Mouse (Mus musculus) heart, postnatal 0 days (tissue): ENCODE results near the gene Mvp. TPM values are rescaled to one million over a fixed set of nuclear protein-coding genes. Genes with fewer than 3 reads are reported as not detected.

Experiments used
- ATAC-seq: fragments of 200-750 bp; cut with Nextera tagmentation; 2 replicates; pipeline ENCODE4 v1.8.0; 2017; ENCODE audit warnings: low read depth, moderate number of reproducible peaks, moderate library complexity; ENCODE audit not compliant: insufficient read depth
- DNase-seq: peaks from one replicate; pipeline ENCODE4 v3.0.0-alpha.2; 2016; ENCODE audit warnings: low spot score
- H3K27ac ChIP-seq: fragments of 300-500 bp; sonication (generic); 2 replicates; pipeline ENCODE4 v1.5.1; 2014; ENCODE audit warnings: low read depth, mild to moderate bottlenecking
- H3K27me3 ChIP-seq: fragments of 300-500 bp; sonication (generic); 2 replicates; pipeline ENCODE4 v1.6.1; 2014; ENCODE audit warnings: low read length, mixed read lengths; ENCODE audit not compliant: control insufficient read depth, insufficient read depth
- H3K36me3 ChIP-seq: fragments of 300-500 bp; sonication (generic); replicated peaks from 2 replicates; pipeline ENCODE4 v1.6.1; 2014; ENCODE audit warnings: low read length, mixed read lengths; ENCODE audit not compliant: control insufficient read depth, insufficient read depth
- H3K4me1 ChIP-seq: fragments of 300-500 bp; sonication (generic); 2 replicates; pipeline ENCODE4 v1.6.1; 2014; ENCODE audit warnings: antibody characterized with exemption; ENCODE audit not compliant: control insufficient read depth, insufficient read depth
- H3K4me2 ChIP-seq: fragments of 300-500 bp; sonication (generic); 2 replicates; pipeline ENCODE4 v1.6.1; 2014; ENCODE audit warnings: low read depth, mild to moderate bottlenecking, low read length, moderate library complexity
- H3K4me3 ChIP-seq: fragments of 300-500 bp; sonication (generic); 2 replicates; pipeline ENCODE4 v1.5.1; 2014; ENCODE audit warnings: low read depth, low read length
- H3K9ac ChIP-seq: fragments of 300-500 bp; sonication (generic); replicated peaks from 2 replicates; pipeline ENCODE4 v1.6.1; 2014; ENCODE audit warnings: low read depth, low read length, mixed read lengths
- H3K9me3 ChIP-seq: fragments of 300-500 bp; sonication (generic); replicated peaks from 2 replicates; pipeline ENCODE4 v1.6.1; 2016; ENCODE audit warnings: low read length; ENCODE audit not compliant: control insufficient read depth
- CTCF ChIP-seq: IDR thresholded peaks from 2 replicates; pipeline ENCODE4 v1.5.1; 2016; ENCODE audit warnings: antibody characterized with exemption, control low read depth, low read depth
- EP300 ChIP-seq: IDR thresholded peaks from 2 replicates; pipeline ENCODE4 v1.6.1; 2016; ENCODE audit warnings: antibody characterized with exemption, low read depth
- WGBS: fragments of 180-500 bp; shearing (Covaris S2); extraction: QIAGEN DNeasy Blood & Tissue Kit; methylation state at CpG from one replicate; pipeline ENCODE4 v1.1.7; 2014; 5-methylcytosine and 5-hydroxymethylcytosine counted together
- polyA plus RNA-seq: library from polyadenylated mRNA; unstranded; fragments of >200 nt; fragmentation: Nextera tagmentation; extraction: Ambion mirVana; gene quantifications from 2 replicates; pipeline ENCODE4 v1.2.1, GENCODE M21; 2015
- total RNA-seq: library from RNA; depleted of rRNA; stranded (reverse); fragments of >200 nt; gene quantifications from 2 replicates; pipeline ENCODE4 v1.2.3, GENCODE M21; 2014; ENCODE audit warnings: low replicate concordance

Gene Mvp
- total and polyA plus RNA-seq, 2 experiments from 2014 or later, result 17.4 to 32.5 TPM

GRCm38 (mm10) chr7:126976878-126977459 lies 37.5 kb downstream of the Mvp start:
- Histone ChIP-seq H3K4me2 (peak overlapping the region; percentile 79), H3K27ac (peak overlapping the region; percentile 96), H3K36me3 (peaks cover 34% of the 10 kb centered on the region), H3K9me3 (no peaks in the 10 kb centered on the region), H3K9ac (peak overlapping the region; percentile 89), H3K4me3 (peak overlapping the region; percentile 80), H3K4me1 (peaks cover 4% of the 10 kb centered on the region; the same call in 1 of the 2 replicates), H3K27me3 (no peaks in the 10 kb centered on the region)
- 20% methylated on average over 14 of the region's 14 CpGs for WGBS
- no peak for ATAC-seq
- no peak for TF ChIP-seq EP300
- DNase-seq, result no peak

- peak; percentile 96 for ATAC-seq
- H3K9ac ChIP-seq, result peak within 1 kb of the TSS; percentile 89
- TF ChIP-seq EP300, result peak; percentile 66
- peak; percentile 97 for TF ChIP-seq CTCF
- under 1% methylated on average over 55 of the region's 55 CpGs for WGBS
- H3K27ac ChIP-seq, result peak within 1 kb of the TSS; percentile 96
- peak within 1 kb of the TSS; percentile 79 for H3K4me2 ChIP-seq
- peak; percentile 97 for DNase-seq
- peaks cover 4% of the 10 kb centered on the region; the same call in 1 of the 2 replicates for H3K4me1 ChIP-seq
- no peaks in the 10 kb centered on the region for H3K27me3 ChIP-seq
- H3K4me3 ChIP-seq, result peak within 1 kb of the TSS; percentile 80
- H3K9me3 ChIP-seq, result no peaks in the 10 kb centered on the region
- H3K36me3 ChIP-seq, result peaks cover 31% of the 10 kb centered on the region
Measured at GRCm38 (mm10) chr7:126975950-126976866, 38.2 kb downstream of the Mvp start, which contains the start of gene Cdiptos. Gene Cdiptos (minus strand): TSS chr7:126976098.

- WGBS, result 5% methylated on average over 1 of the region's 1 CpGs
Measured at GRCm38 (mm10) chr7:126975893-126975949, 38.7 kb downstream of the Mvp start, which contains the start of gene Cdipt. Gene Cdipt (plus strand): TSS chr7:126975914.

GRCm38 (mm10) chr7:126975493-126975892 lies 38.9 kb downstream of the Mvp start:
- peak overlapping the region; percentile 96 for H3K27ac ChIP-seq
- H3K9me3 ChIP-seq, result no peaks in the 10 kb centered on the region
- no peak overlapping the region for H3K9ac ChIP-seq
- no peaks in the 10 kb centered on the region for H3K27me3 ChIP-seq
- ATAC-seq (no peak), DNase-seq (no peak)
- WGBS, result 11% methylated on average over 8 of the region's 8 CpGs
- H3K4me2 ChIP-seq, result peak overlapping the region; percentile 79
- TF ChIP-seq EP300, result no peak
- no peak for TF ChIP-seq CTCF
- H3K36me3 ChIP-seq, result peaks cover 27% of the 10 kb centered on the region
- peaks cover 4% of the 10 kb centered on the region; the same call in 1 of the 2 replicates for H3K4me1 ChIP-seq
- peak overlapping the region; percentile 80 for H3K4me3 ChIP-seq

More at GRCm38 (mm10) chr7:126975893-126975949, 38.7 kb downstream of the Mvp start, which contains the start of gene Cdipt:
- peak within 1 kb of the TSS; percentile 96 for H3K27ac ChIP-seq
- H3K9me3 ChIP-seq, result no peaks in the 10 kb centered on the region
- H3K9ac ChIP-seq, result peak within 1 kb of the TSS; percentile 89
- H3K4me2 ChIP-seq, result peak within 1 kb of the TSS; percentile 79
- H3K27me3 ChIP-seq, result no peaks in the 10 kb centered on the region
- H3K4me1 ChIP-seq, result peaks cover 4% of the 10 kb centered on the region; the same call in 1 of the 2 replicates
- DNase-seq (no peak), ATAC-seq (no peak)
- H3K4me3 ChIP-seq, result peak within 1 kb of the TSS; percentile 80
- TF ChIP-seq EP300, result no peak
- no peak for TF ChIP-seq CTCF
- H3K36me3 ChIP-seq, result peaks cover 29% of the 10 kb centered on the region

GRCm38 (mm10) chr7:126967361-126967760 lies 47.1 kb downstream of the Mvp start:
- Histone ChIP-seq H3K36me3 (no peaks in the 10 kb centered on the region), H3K9me3 (no peaks in the 10 kb centered on the region), H3K4me1 (no peaks in the 10 kb centered on the region), H3K9ac (no peak overlapping the region), H3K27ac (no peak overlapping the region), H3K27me3 (peaks cover 13% of the 10 kb centered on the region), H3K4me2 (no peak overlapping the region), H3K4me3 (no peak overlapping the region)
- no peak for TF ChIP-seq CTCF
- TF ChIP-seq EP300, result no peak
- no peak; the same call in 1 of the 2 replicates for ATAC-seq
- WGBS, result 59% methylated on average over 6 of the region's 6 CpGs
- DNase-seq, result no peak
